Mouse (Mus musculus) G1E (cell line): ENCODE results near the gene Zmynd11.

Source experiments
- CTCF ChIP-seq: IDR thresholded peaks from 2 replicates; pipeline ENCODE4 v1.5.1; 2012; ENCODE audit warnings: low read depth, low read length, inconsistent platforms, mixed read lengths
- GATA1 ChIP-seq: IDR thresholded peaks from 2 replicates; pipeline ENCODE4 v1.6.1; 2012; ENCODE audit warnings: borderline replicate concordance, low read length, inconsistent platforms, mixed read lengths
- GATA2 ChIP-seq: IDR thresholded peaks from 2 replicates; pipeline ENCODE4 v1.6.1; 2012; ENCODE audit warnings: low read depth, low read length, inconsistent platforms, borderline replicate concordance
- POLR2AphosphoS5 ChIP-seq: IDR thresholded peaks from 2 replicates; pipeline ENCODE4 v1.6.1; 2012; ENCODE audit warnings: low read depth, low read length, inconsistent platforms; ENCODE audit not compliant: insufficient replicate concordance

DNA sequence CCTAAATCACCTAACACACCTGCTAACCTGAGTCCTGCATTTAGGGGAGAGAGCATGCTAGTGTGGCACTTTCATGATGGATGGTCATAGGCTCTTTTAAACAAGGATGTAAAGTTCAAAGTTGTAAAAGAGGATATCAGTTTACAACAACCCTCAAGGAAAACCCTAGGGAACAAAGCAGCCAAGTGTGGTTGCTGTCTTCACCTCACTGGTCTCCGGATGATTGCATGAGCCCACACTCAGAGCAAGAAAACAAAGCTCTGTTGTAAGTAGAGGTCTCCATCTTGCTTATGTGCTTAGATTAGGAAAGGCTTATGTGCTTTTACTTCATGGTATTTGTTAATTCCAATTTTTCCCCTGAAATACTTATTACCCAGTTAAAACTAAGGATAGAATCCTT is 104.4 kb downstream of the Zmynd11 start:
- no peak for TF ChIP-seq CTCF
- no peak for TF ChIP-seq POLR2AphosphoS5
- TF ChIP-seq GATA1 = no peak
- no peak for TF ChIP-seq GATA2
